In genomic region chr16:24801355-24801754, GRCm38 (mm10) we compare ENCODE assay signal across 12 mouse cellular contexts.
"Had no signal": no experiment of that assay in that cellular context is flagged by ENCODE, and none has a peak within 500 bp of the region (broad histone marks: within the 10 kb centered on the region; RNA-seq: fewer than 3 reads in every experiment).

No protein-coding gene starts in this region.

- H3K36me3 ChIP-seq: limb, embryonic 10.5 days; liver, embryonic 13.5 days; midbrain, embryonic 13.5 days had no signal

- DNase-seq: kidney, adult 18-20 months; kidney, postnatal 10 days; kidney, postnatal 4 days; liver, embryonic 13.5 days; liver, postnatal 0 days; lung, postnatal 14 days; right cerebral cortex, postnatal 14 days; thymus, adult 18-20 months; thymus, postnatal 14 days had no signal

- H3K9me3 ChIP-seq: limb, embryonic 10.5 days; liver, embryonic 13.5 days; midbrain, embryonic 13.5 days had no signal

- H3K4me3 ChIP-seq: left cerebral cortex, adult 2 months; limb, embryonic 10.5 days; liver, embryonic 13.5 days; midbrain, embryonic 13.5 days had no signal

- ATAC-seq: liver, postnatal 0 days; midbrain, embryonic 13.5 days had no signal

- H3K9ac ChIP-seq: liver, embryonic 13.5 days; liver, postnatal 0 days; midbrain, embryonic 13.5 days had no signal

- H3K27ac ChIP-seq: left cerebral cortex, adult 2 months; limb, embryonic 10.5 days; liver, embryonic 13.5 days; midbrain, embryonic 13.5 days had no signal

- H3K4me1 ChIP-seq: limb, embryonic 10.5 days; liver, embryonic 13.5 days had no signal

- H3K4me2 ChIP-seq: liver, embryonic 13.5 days; midbrain, embryonic 13.5 days had no signal

- H3K27me3 ChIP-seq: liver, embryonic 13.5 days; midbrain, embryonic 13.5 days had no signal
